Mouse (Mus musculus): ENCODE results near the gene Nelfcd. TPM values are rescaled to one million over a fixed set of nuclear protein-coding genes. Genes with fewer than 3 reads are reported as not detected.

Nelfcd gene
- polyA plus RNA-seq, 1 experiment from 2014 or later = 31.0 TPM

- Histone ChIP-seq H3K4me2 (replicated peaks; ENCODE audit: low read depth) (no peak overlapping the region), H3K36me3 (ENCODE audit: control insufficient read depth, insufficient read depth) (no peaks in the 10 kb centered on the region), H3K4me3 (ENCODE audit: low read depth, low read length) (no peak overlapping the region), H3K27ac (ENCODE audit: low read depth, low read length) (no peak overlapping the region), H3K9ac (ENCODE audit: low read depth, low read length) (no peak overlapping the region), H3K27me3 (replicated peaks; ENCODE audit: control insufficient read depth, insufficient read depth, low read length) (no peaks in the 10 kb centered on the region), H3K4me1 (replicated peaks; ENCODE audit: control insufficient read depth, insufficient read depth, low read length) (no peaks in the 10 kb centered on the region), H3K9me3 (ENCODE audit: control insufficient read depth) (no peaks in the 10 kb centered on the region)
- TF ChIP-seq CTCF (IDR thresholded peaks at IDR 0.05; ENCODE audit: low read depth) = no peak
- no peak for ATAC-seq
- WGBS = 70% methylated on average over 7 of the region's 7 CpGs
Observed at GRCm38 (mm10) chr2:174444359-174444758, 28.8 kb downstream of the Nelfcd start.

- 71% methylated on average over 6 of the region's 6 CpGs for WGBS
- no peaks in the 10 kb centered on the region for H3K36me3 ChIP-seq (ENCODE audit: control insufficient read depth, insufficient read depth)
Observed at GRCm38 (mm10) chr2:174445018-174445417, 29.4 kb downstream of the Nelfcd start.

GRCm38 (mm10) chr2:174446492-174446891, 30.9 kb downstream of the Nelfcd start:
- no peaks in the 10 kb centered on the region for H3K27me3 ChIP-seq (replicated peaks; ENCODE audit: control insufficient read depth, insufficient read depth, low read length)
- H3K9ac ChIP-seq (ENCODE audit: low read depth, low read length) = no peak overlapping the region
- ATAC-seq = no peak
- H3K27ac ChIP-seq (ENCODE audit: low read depth, low read length) = no peak overlapping the region
- no peak overlapping the region for H3K4me2 ChIP-seq (replicated peaks; ENCODE audit: low read depth)
- no peaks in the 10 kb centered on the region for H3K9me3 ChIP-seq (ENCODE audit: control insufficient read depth)
- no peak for TF ChIP-seq CTCF (IDR thresholded peaks at IDR 0.05; ENCODE audit: low read depth)
- H3K4me1 ChIP-seq (replicated peaks; ENCODE audit: control insufficient read depth, insufficient read depth, low read length) = no peaks in the 10 kb centered on the region
- H3K4me3 ChIP-seq (ENCODE audit: low read depth, low read length) = no peak overlapping the region
- no peaks in the 10 kb centered on the region for H3K36me3 ChIP-seq (ENCODE audit: control insufficient read depth, insufficient read depth)
- 43% methylated on average over 7 of the region's 7 CpGs for WGBS

More at GRCm38 (mm10) chr2:174445018-174445417, 29.4 kb downstream of the Nelfcd start:
- Histone ChIP-seq H3K4me3 (ENCODE audit: low read depth, low read length) (no peak overlapping the region), H3K4me1 (replicated peaks; ENCODE audit: control insufficient read depth, insufficient read depth, low read length) (no peaks in the 10 kb centered on the region), H3K4me2 (replicated peaks; ENCODE audit: low read depth) (no peak overlapping the region), H3K27ac (ENCODE audit: low read depth, low read length) (no peak overlapping the region), H3K9ac (ENCODE audit: low read depth, low read length) (no peak overlapping the region), H3K27me3 (replicated peaks; ENCODE audit: control insufficient read depth, insufficient read depth, low read length) (no peaks in the 10 kb centered on the region), H3K9me3 (ENCODE audit: control insufficient read depth) (no peaks in the 10 kb centered on the region)
- TF ChIP-seq CTCF (IDR thresholded peaks at IDR 0.05; ENCODE audit: low read depth) = no peak
- ATAC-seq = no peak

DNA sequence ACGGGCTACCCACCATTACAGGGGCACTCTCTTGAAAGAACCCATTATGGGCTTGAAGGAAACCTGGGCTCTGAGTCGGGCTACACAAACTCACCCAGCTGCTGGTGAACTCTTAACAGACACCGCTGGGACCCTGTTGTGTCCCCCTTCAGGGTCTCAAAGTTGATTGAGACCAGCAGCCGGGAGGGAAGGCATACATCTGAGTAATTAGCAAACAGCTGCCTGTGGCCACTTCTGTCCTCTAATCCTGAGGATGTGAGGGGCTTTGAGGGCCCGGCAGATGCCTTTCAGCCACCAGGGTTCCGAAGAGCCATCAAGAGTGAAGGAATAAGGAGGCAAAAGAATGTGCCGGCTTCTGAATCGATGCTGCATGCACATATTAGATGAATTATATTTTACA, 31.3 kb downstream of the Nelfcd start:
- H3K4me1 ChIP-seq (replicated peaks; ENCODE audit: control insufficient read depth, insufficient read depth, low read length) = no peaks in the 10 kb centered on the region
- H3K27me3 ChIP-seq (replicated peaks; ENCODE audit: control insufficient read depth, insufficient read depth, low read length) = no peaks in the 10 kb centered on the region
- no peak overlapping the region for H3K4me3 ChIP-seq (ENCODE audit: low read depth, low read length)
- no peaks in the 10 kb centered on the region for H3K36me3 ChIP-seq (ENCODE audit: control insufficient read depth, insufficient read depth)
- H3K9ac ChIP-seq (ENCODE audit: low read depth, low read length) = no peak overlapping the region
- H3K4me2 ChIP-seq (replicated peaks; ENCODE audit: low read depth) = no peak overlapping the region
- ATAC-seq = no peak
- H3K9me3 ChIP-seq (ENCODE audit: control insufficient read depth) = no peaks in the 10 kb centered on the region
- WGBS = 70% methylated on average over 8 of the region's 8 CpGs
- TF ChIP-seq CTCF (IDR thresholded peaks at IDR 0.05; ENCODE audit: low read depth) = no peak
- H3K27ac ChIP-seq (ENCODE audit: low read depth, low read length) = no peak overlapping the region

DNA sequence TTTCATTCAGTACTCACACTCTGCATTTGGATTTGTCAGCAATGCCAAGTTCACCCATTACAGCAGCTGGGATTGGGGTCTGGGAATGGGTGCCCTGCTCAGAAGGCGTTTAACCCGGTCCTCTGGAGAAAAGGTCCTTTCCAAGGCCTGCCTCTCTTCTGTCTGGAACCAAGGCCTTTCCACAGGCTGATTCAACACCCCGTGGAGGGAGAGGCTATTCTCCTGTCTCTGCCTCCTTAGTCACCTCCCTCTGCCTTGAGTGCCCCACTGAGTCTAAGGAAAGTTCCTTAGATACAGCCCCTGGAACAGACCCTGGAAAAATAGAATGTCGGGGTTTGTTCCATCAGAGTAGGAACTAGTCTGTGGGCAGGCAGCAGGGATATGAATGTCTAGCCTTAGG, 32.8 kb downstream of the Nelfcd start:
- WGBS = 83% methylated on average over 4 of the region's 4 CpGs
- no peaks in the 10 kb centered on the region for H3K9me3 ChIP-seq (ENCODE audit: control insufficient read depth)
- no peaks in the 10 kb centered on the region for H3K4me1 ChIP-seq (replicated peaks; ENCODE audit: control insufficient read depth, insufficient read depth, low read length)
- no peak for TF ChIP-seq CTCF (IDR thresholded peaks at IDR 0.05; ENCODE audit: low read depth)
- H3K27ac ChIP-seq (ENCODE audit: low read depth, low read length) = no peak overlapping the region
- no peak overlapping the region for H3K4me2 ChIP-seq (replicated peaks; ENCODE audit: low read depth)
- H3K4me3 ChIP-seq (ENCODE audit: low read depth, low read length) = no peak overlapping the region
- no peaks in the 10 kb centered on the region for H3K27me3 ChIP-seq (replicated peaks; ENCODE audit: control insufficient read depth, insufficient read depth, low read length)
- no peak for ATAC-seq
- no peak overlapping the region for H3K9ac ChIP-seq (ENCODE audit: low read depth, low read length)
- H3K36me3 ChIP-seq (ENCODE audit: control insufficient read depth, insufficient read depth) = no peaks in the 10 kb centered on the region

DNA sequence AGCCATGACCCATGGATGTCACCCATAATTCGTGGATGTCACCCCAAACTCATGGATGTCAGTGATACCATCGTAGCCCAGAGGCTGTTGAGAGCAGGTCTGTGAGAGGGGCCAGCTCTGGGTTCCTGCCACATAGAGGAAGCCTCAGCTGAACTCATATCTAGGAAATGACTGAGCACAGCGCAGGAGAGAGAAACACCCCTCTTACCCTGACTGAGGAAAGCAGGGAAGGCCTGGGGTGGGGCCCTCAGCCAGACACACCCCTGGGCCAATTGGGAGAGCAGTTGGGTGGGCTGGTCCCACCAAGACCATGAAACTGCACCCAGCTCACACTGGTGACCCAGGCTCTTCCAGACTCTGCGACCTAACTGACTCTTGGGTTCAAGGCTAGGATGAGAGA, 34.7 kb downstream of the Nelfcd start, which contains the start of gene Tubb1:
Tubb1 (plus strand) TSS at position 343 of the 400 bp plus-strand sequence.
- Histone ChIP-seq H3K9me3 (ENCODE audit: control insufficient read depth) (no peaks in the 10 kb centered on the region), H3K4me2 (replicated peaks; ENCODE audit: low read depth) (no peak within 1 kb of the TSS), H3K36me3 (ENCODE audit: control insufficient read depth, insufficient read depth) (no peaks in the 10 kb centered on the region), H3K9ac (ENCODE audit: low read depth, low read length) (no peak within 1 kb of the TSS), H3K27me3 (replicated peaks; ENCODE audit: control insufficient read depth, insufficient read depth, low read length) (no peaks in the 10 kb centered on the region), H3K4me3 (ENCODE audit: low read depth, low read length) (no peak within 1 kb of the TSS), H3K27ac (ENCODE audit: low read depth, low read length) (no peak within 1 kb of the TSS), H3K4me1 (replicated peaks; ENCODE audit: control insufficient read depth, insufficient read depth, low read length) (no peaks in the 10 kb centered on the region)
- 73% methylated on average over 4 of the region's 4 CpGs for WGBS
- ATAC-seq = no peak
- TF ChIP-seq CTCF (IDR thresholded peaks at IDR 0.05; ENCODE audit: low read depth) = no peak

DNA sequence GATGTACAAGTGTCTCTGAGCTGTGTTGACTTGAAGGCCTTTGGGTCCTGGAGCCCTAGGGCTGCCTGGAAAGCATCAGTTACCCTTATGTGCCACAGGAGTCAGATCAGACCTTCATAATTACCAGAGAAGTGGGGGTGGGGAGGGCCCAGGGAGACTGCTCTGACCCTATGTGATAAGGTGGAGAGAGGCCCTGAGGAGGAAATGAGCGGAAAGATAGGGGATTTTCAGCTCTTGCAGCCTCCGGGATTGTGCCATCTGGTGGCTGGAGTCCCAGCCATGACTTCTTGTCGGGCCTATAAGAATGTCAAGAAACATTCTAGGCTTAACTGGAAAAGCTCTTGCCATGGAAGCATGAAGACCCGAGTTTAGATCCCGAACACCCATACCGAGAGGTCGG, 38.1 kb downstream of the Nelfcd start:
- H3K27me3 ChIP-seq (replicated peaks; ENCODE audit: control insufficient read depth, insufficient read depth, low read length) = no peaks in the 10 kb centered on the region
- no peak overlapping the region for H3K27ac ChIP-seq (ENCODE audit: low read depth, low read length)
- WGBS = 57% methylated on average over 7 of the region's 7 CpGs
- no peak overlapping the region for H3K4me2 ChIP-seq (replicated peaks; ENCODE audit: low read depth)
- no peaks in the 10 kb centered on the region for H3K9me3 ChIP-seq (ENCODE audit: control insufficient read depth)
- ATAC-seq = no peak; the same call in 1 of the 2 replicates
- H3K4me3 ChIP-seq (ENCODE audit: low read depth, low read length) = no peak overlapping the region
- peak; percentile 68 for TF ChIP-seq CTCF (IDR thresholded peaks at IDR 0.05; ENCODE audit: low read depth)
- H3K36me3 ChIP-seq (ENCODE audit: control insufficient read depth, insufficient read depth) = no peaks in the 10 kb centered on the region
- no peaks in the 10 kb centered on the region for H3K4me1 ChIP-seq (replicated peaks; ENCODE audit: control insufficient read depth, insufficient read depth, low read length)
- H3K9ac ChIP-seq (ENCODE audit: low read depth, low read length) = no peak overlapping the region

Measured in intestine, postnatal 0 days (tissue).